Mouse (Mus musculus) ovary, postnatal 10 days (tissue): ENCODE measurements around the gene Upb1.

Source experiments
- DNase-seq: peaks from one replicate; pipeline ENCODE4 v3.0.0; 2022; ENCODE audit warnings: low spot score

Gene Upb1

GRCm38 (mm10) chr10:75428049-75429003 lies 27.4 kb downstream of the Upb1 start:
- no peak for DNase-seq

GRCm38 (mm10) chr10:75429004-75429380 lies 28.1 kb downstream of the Upb1 start:
- no peak for DNase-seq

GRCm38 (mm10) chr10:75429522-75430146 lies 28.7 kb downstream of the Upb1 start:
- DNase-seq: no peak

- DNase-seq: no peak
These were observed 29.2 kb downstream of the Upb1 start for GRCm38 (mm10) chr10:75430147-75430537.

GRCm38 (mm10) chr10:75430633-75431032 lies 29.7 kb downstream of the Upb1 start:
- DNase-seq: no peak

GRCm38 (mm10) chr10:75436604-75437217 lies 35.8 kb downstream of the Upb1 start:
- DNase-seq: peak; percentile 60

GRCm38 (mm10) chr10:75437284-75437683 lies 36.4 kb downstream of the Upb1 start:
- DNase-seq: no peak

- DNase-seq: no peak
These were observed 37.4 kb downstream of the Upb1 start for GRCm38 (mm10) chr10:75438132-75438810.

- DNase-seq: no peak
These were observed 38.4 kb downstream of the Upb1 start for GRCm38 (mm10) chr10:75439211-75439811.

GRCm38 (mm10) chr10:75440756-75441155 lies 39.8 kb downstream of the Upb1 start:
- no peak for DNase-seq

GRCm38 (mm10) chr10:75441800-75442199 lies 40.9 kb downstream of the Upb1 start:
- DNase-seq: no peak

- DNase-seq: no peak
These were observed 42.1 kb downstream of the Upb1 start for GRCm38 (mm10) chr10:75443017-75443416.

GRCm38 (mm10) chr10:75444111-75444826 lies 43.4 kb downstream of the Upb1 start:
- no peak for DNase-seq

- no peak for DNase-seq
These were observed 44.1 kb downstream of the Upb1 start for GRCm38 (mm10) chr10:75445030-75445429.

GRCm38 (mm10) chr10:75446501-75447083 lies 45.7 kb downstream of the Upb1 start:
- DNase-seq: no peak

- DNase-seq: no peak
These were observed 46.6 kb downstream of the Upb1 start for GRCm38 (mm10) chr10:75447489-75447888.

- no peak for DNase-seq
These were observed 48.0 kb downstream of the Upb1 start for GRCm38 (mm10) chr10:75448806-75449420.

- no peak for DNase-seq
These were observed 49.4 kb downstream of the Upb1 start for GRCm38 (mm10) chr10:75450331-75450730.

- DNase-seq: no peak
These were observed 50.3 kb downstream of the Upb1 start for GRCm38 (mm10) chr10:75451036-75451786.
